20 mouse cellular contexts compared by ENCODE assay signal in genomic region chr13:29502481-29503146, GRCm38 (mm10).
DNase-seq lines count a peak whose midpoint lies in the region; ATAC-seq and TF ChIP-seq lines count a peak whose summit lies in the region.
"Had no signal": no experiment of that assay in that cellular context is flagged by ENCODE, and none has a peak within 500 bp of the region (broad histone marks: within the 10 kb centered on the region; RNA-seq: fewer than 3 reads in every experiment).

No protein-coding gene starts in this region.

- intact Hi-C loops in gastrocnemius, adult 2 months (cut with DNase I), result no loop called here
- intact Hi-C loops in left cerebral cortex, adult 2 months (cut with DNase I), result loop anchor here (5.0 kb wide), 1 partner anchor 50 kb away; no protein-coding TSS in a partner anchor
- intact Hi-C loops in left cerebral cortex, postnatal 10 days (cut with DNase I), result no loop called here

- DNase-seq in gastrocnemius, adult 2 months, result no peak
- DNase-seq in gastrocnemius, postnatal 10 days, result no peak
- DNase-seq in left cerebral cortex, adult 2 months (ENCODE audit: extremely low spot score in 1 of 2, low spot score in 2 of 2), result no peak
- no peak for DNase-seq in left cerebral cortex, postnatal 10 days (ENCODE audit: extremely low spot score in 1 of 2, low spot score in 2 of 2)
- no peak for DNase-seq in forebrain, embryonic 14.5 days (ENCODE audit: low spot score)
- DNase-seq: adrenal gland, adult 8-10 months; cerebellum, adult 11 months; cerebellum, postnatal 36 days; kidney, postnatal 10 days; left cerebral cortex, postnatal 4 days; liver; thymus, adult 2 months had no signal

- no peaks in the 10 kb centered on the region for H3K27me3 ChIP-seq in intestine, embryonic 15.5 days (replicated peaks)
- H3K27me3 ChIP-seq in midbrain, embryonic 15.5 days (replicated peaks), result no peaks in the 10 kb centered on the region
- H3K27me3 ChIP-seq in forebrain, embryonic 14.5 days (replicated peaks; ENCODE audit: control insufficient read depth, insufficient read depth, low read length), result no peaks in the 10 kb centered on the region
- no peaks in the 10 kb centered on the region for H3K27me3 ChIP-seq in liver, embryonic 12.5 days (replicated peaks)
- H3K27me3 ChIP-seq: forebrain, embryonic 15.5 days; hindbrain, embryonic 12.5 days; neural tube, embryonic 15.5 days had no signal

- ATAC-seq in intestine, embryonic 15.5 days, result peak; percentile 86
- no peak for ATAC-seq in midbrain, embryonic 15.5 days (replicated peaks)
- no peak for ATAC-seq in forebrain, embryonic 14.5 days
- ATAC-seq in liver, embryonic 12.5 days, result no peak
- ATAC-seq: forebrain, embryonic 15.5 days had no signal

- peaks cover 7% of the 10 kb centered on the region; the same call in 1 of the 2 replicates for H3K4me1 ChIP-seq in intestine, embryonic 15.5 days (replicated peaks)
- H3K4me1 ChIP-seq in midbrain, embryonic 15.5 days, result peaks cover 3% of the 10 kb centered on the region; the same call in 1 of the 2 replicates
- H3K4me1 ChIP-seq in forebrain, embryonic 14.5 days (ENCODE audit: control insufficient read depth, insufficient read depth, low read length), result peaks cover 6% of the 10 kb centered on the region; the same call in 1 of the 2 replicates
- no peaks in the 10 kb centered on the region for H3K4me1 ChIP-seq in liver, embryonic 12.5 days

- no peaks in the 10 kb centered on the region for H3K9me3 ChIP-seq in intestine, embryonic 15.5 days
- H3K9me3 ChIP-seq in midbrain, embryonic 15.5 days, result no peaks in the 10 kb centered on the region
- no peaks in the 10 kb centered on the region for H3K9me3 ChIP-seq in forebrain, embryonic 14.5 days (replicated peaks; ENCODE audit: control insufficient read depth, low read length)
- no peaks in the 10 kb centered on the region for H3K9me3 ChIP-seq in liver, embryonic 12.5 days (replicated peaks)
- H3K9me3 ChIP-seq: embryonic facial prominence, embryonic 10.5 days; forebrain, embryonic 15.5 days; hindbrain, embryonic 12.5 days; megakaryocyte, embryonic 14.5 days; neural tube, embryonic 15.5 days had no signal

- H3K4me2 ChIP-seq in intestine, embryonic 15.5 days (replicated peaks), result no peak overlapping the region
- no peak overlapping the region for H3K4me2 ChIP-seq in midbrain, embryonic 15.5 days
- H3K4me2 ChIP-seq in forebrain, embryonic 14.5 days (ENCODE audit: low read length), result no peak overlapping the region
- H3K4me2 ChIP-seq in liver, embryonic 12.5 days, result no peak overlapping the region
- H3K4me2 ChIP-seq: forebrain, embryonic 15.5 days; hindbrain, embryonic 12.5 days; neural tube, embryonic 15.5 days had no signal

- H3K27ac ChIP-seq in gastrocnemius, adult 2 months, result peak overlapping the region; percentile 69
- H3K27ac ChIP-seq in left cerebral cortex, adult 2 months, result peak overlapping the region; percentile 24; the same call in 1 of the 2 replicates
- no peak overlapping the region for H3K27ac ChIP-seq in intestine, embryonic 15.5 days
- no peak overlapping the region for H3K27ac ChIP-seq in midbrain, embryonic 15.5 days
- no peak overlapping the region for H3K27ac ChIP-seq in forebrain, embryonic 14.5 days (ENCODE audit: low read depth, low read length)
- no peak overlapping the region for H3K27ac ChIP-seq in liver, embryonic 12.5 days
- H3K27ac ChIP-seq: embryonic facial prominence, embryonic 10.5 days; forebrain, embryonic 15.5 days; hindbrain, embryonic 12.5 days; neural tube, embryonic 15.5 days had no signal

- no peak overlapping the region for H3K4me3 ChIP-seq in gastrocnemius, adult 2 months
- no peak overlapping the region for H3K4me3 ChIP-seq in left cerebral cortex, adult 2 months
- no peak overlapping the region for H3K4me3 ChIP-seq in intestine, embryonic 15.5 days (replicated peaks)
- no peak overlapping the region for H3K4me3 ChIP-seq in midbrain, embryonic 15.5 days
- no peak overlapping the region for H3K4me3 ChIP-seq in forebrain, embryonic 14.5 days (ENCODE audit: low read depth, low read length)
- H3K4me3 ChIP-seq in liver, embryonic 12.5 days, result no peak overlapping the region
- H3K4me3 ChIP-seq: embryonic facial prominence, embryonic 10.5 days; forebrain, embryonic 15.5 days; hindbrain, embryonic 12.5 days; megakaryocyte, embryonic 14.5 days; neural tube, embryonic 15.5 days had no signal

- no peak for TF ChIP-seq CTCF in gastrocnemius, adult 2 months (IDR thresholded peaks at IDR 0.05)
- no peak for TF ChIP-seq CTCF in left cerebral cortex, adult 2 months (IDR thresholded peaks at IDR 0.05)

- no peak overlapping the region for H3K9ac ChIP-seq in intestine, embryonic 15.5 days
- H3K9ac ChIP-seq in midbrain, embryonic 15.5 days, result no peak overlapping the region
- H3K9ac ChIP-seq in forebrain, embryonic 14.5 days (ENCODE audit: low read length), result no peak overlapping the region
- no peak overlapping the region for H3K9ac ChIP-seq in liver, embryonic 12.5 days
- H3K9ac ChIP-seq: forebrain, embryonic 15.5 days; hindbrain, embryonic 12.5 days; neural tube, embryonic 15.5 days had no signal

- H3K36me3 ChIP-seq in intestine, embryonic 15.5 days, result no peaks in the 10 kb centered on the region
- no peaks in the 10 kb centered on the region for H3K36me3 ChIP-seq in midbrain, embryonic 15.5 days (replicated peaks)
- no peaks in the 10 kb centered on the region for H3K36me3 ChIP-seq in forebrain, embryonic 14.5 days (ENCODE audit: control insufficient read depth, insufficient read depth, low read length)
- no peaks in the 10 kb centered on the region for H3K36me3 ChIP-seq in liver, embryonic 12.5 days
- H3K36me3 ChIP-seq: embryonic facial prominence, embryonic 10.5 days; forebrain, embryonic 15.5 days; hindbrain, embryonic 12.5 days; neural tube, embryonic 15.5 days had no signal

- WGBS in intestine, embryonic 15.5 days, result 42% methylated on average over 5 of the region's 5 CpGs
- WGBS in midbrain, embryonic 15.5 days, result 85% methylated on average over 5 of the region's 5 CpGs
- WGBS in forebrain, embryonic 14.5 days, result 92% methylated on average over 5 of the region's 5 CpGs
- 56% methylated on average over 5 of the region's 5 CpGs for WGBS in liver, embryonic 12.5 days (ENCODE audit: insufficient replicate concordance)

Comparison
In these comparisons a context has a peak if more than half of its experiments do, and no peak if none do; other contexts are left out.
1. H3K27ac ChIP-seq: peak in gastrocnemius, adult 2 months (single experiment) and left cerebral cortex, adult 2 months (single experiment); none in intestine, embryonic 15.5 days (single experiment), midbrain, embryonic 15.5 days (single experiment), forebrain, embryonic 14.5 days (single experiment) and liver, embryonic 12.5 days (single experiment).